Mouse (Mus musculus): ENCODE measurements around the gene Gm11554. TPM values are rescaled to one million over a fixed set of nuclear protein-coding genes. Genes with fewer than 3 reads are reported as not detected.

The Gm11554 gene
- polyA plus RNA-seq (2021; fragmentation: Nextera tagmentation): not detected in 2 replicates
- long read RNA-seq, experiment 1: 0 reads
- long read RNA-seq, experiment 2: 0 reads

DNA sequence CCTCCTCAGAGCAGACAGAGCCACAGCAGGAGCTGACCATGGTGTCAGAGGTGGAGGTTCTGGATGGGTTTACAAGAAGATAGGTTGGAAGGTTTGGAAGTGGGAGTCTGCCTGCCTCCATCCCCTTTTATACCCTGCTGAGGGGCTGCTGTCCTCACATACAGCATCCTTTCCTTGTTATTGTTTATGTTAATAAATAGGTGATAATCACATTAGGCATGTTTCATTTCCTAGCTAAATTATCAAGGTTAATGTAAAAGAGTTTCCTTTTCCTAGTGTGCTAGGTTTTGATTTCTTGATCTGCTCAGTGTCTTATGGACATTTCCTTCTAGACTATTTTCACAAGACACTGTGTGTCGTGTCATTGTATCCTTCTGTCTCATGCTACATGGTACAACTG lies at the start of gene Gm11554:
Gene Gm11554, minus strand, starts transcription at position 101 of the 400 bp plus-strand sequence.

DNA sequence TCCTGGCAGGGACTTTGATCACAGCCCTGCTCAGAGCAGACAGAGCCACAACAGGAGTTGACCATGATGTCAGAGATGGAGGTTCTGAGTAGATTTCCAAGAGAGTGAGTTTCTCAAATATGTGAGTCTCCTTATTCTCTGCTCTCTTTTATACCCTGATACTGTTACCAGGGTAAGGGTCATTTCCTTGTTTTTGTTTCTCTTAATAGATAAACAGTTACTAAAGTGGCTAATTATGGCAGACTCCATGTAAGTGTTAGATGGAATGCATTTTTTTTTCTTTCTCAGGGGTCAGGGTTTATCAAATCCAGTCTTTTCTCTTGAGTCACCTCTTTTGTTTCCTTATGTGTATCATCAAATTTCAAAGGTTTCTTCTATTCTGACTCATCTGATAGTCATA lies 47.3 kb upstream of the Gm11554 start, which contains the start of gene Krtap4-16:
Gene Krtap4-16, minus strand, starts transcription at position 101 of the 400 bp plus-strand sequence.

DNA sequence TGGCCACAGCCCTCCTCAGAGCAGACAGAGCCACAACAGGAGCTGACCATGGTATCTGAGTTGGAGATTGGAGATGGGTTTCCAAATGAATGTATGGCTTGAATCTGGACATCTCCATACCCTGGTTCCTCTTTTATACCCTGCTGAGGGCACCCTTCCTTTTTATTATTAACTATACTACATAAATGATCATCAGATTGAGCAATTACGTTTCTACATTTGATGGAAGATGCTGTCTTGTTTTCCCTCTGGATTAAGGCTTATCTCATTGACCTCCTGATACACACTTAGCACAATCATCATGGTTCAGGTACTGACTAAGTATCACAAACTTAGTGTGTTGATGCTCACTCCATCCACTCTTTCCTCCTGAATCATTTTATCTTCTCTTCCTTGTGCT lies 33.7 kb upstream of the Gm11554 start, which contains the start of gene 2300003K06Rik:
Gene 2300003K06Rik, minus strand, starts transcription at position 101 of the 400 bp plus-strand sequence.

DNA sequence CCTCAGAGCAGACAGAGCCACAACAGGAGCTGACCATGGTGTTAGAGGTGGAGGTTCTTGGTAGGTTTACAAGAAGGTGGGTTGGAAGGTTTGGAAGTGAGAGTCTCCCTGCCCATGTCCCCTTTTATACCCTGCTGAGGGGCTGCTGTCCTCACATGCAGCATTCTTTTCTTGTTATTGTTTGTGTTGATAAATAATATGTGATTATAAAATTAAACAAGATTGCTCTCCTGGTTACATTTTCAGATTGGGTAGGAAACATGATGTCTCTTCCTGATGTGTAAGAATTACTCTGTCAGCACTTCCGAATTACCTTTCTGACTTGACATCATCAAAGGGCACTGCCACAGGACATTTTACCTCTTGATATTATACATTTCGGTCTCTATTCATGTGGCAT lies 11.3 kb upstream of the Gm11554 start, which contains the start of gene Gm11564:
Gene Gm11564, minus strand, starts transcription at position 101 of the 400 bp plus-strand sequence.

DNA sequence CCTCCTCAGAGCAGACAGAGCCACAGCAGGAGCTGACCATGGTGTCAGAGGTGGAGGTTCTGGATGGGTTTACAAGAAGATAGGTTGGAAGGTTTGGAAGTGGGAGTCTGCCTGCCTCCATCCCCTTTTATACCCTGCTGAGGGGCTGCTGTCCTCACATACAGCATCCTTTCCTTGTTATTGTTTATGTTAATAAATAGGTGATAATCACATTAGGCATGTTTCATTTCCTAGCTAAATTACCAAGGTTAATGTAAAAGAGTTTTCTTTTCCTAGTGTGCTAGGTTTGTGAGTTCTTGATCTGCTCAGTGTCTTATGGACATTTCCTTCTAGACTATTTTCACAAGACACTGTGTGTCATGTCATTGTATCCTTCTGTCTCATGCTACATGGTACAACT lies 5.5 kb upstream of the Gm11554 start, which contains the start of gene Krtap4-13:
Gene Krtap4-13, minus strand, starts transcription at position 101 of the 400 bp plus-strand sequence.

DNA sequence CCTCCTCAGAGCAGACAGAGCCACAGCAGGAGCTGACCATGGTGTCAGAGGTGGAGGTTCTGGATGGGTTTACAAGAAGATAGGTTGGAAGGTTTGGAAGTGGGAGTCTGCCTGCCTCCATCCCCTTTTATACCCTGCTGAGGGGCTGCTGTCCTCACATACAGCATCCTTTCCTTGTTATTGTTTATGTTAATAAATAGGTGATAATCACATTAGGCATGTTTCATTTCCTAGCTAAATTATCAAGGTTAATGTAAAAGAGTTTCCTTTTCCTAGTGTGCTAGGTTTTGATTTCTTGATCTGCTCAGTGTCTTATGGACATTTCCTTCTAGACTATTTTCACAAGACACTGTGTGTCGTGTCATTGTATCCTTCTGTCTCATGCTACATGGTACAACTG lies 5.4 kb downstream of the Gm11554 start, which contains the start of gene Gm11569:
Gene Gm11569, minus strand, starts transcription at position 101 of the 400 bp plus-strand sequence.

DNA sequence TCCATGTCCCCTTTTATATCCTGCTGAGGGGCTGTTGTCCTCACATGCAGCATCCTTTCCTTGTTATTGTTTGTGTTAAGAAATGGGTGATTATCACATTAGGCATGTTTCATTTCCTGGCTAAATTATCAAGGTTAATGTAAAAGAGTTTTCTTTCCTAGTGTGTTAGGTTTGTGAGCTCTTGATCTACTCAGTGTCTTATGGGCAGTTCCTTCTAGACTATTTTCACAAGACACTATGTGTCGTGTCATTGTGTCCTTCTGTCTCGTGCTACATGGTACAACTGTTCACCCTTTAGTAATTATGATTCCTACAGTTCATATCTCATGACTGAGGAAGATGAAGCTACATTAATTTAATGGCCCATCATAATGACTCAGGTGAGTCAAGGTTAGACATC lies 10.9 kb downstream of the Gm11554 start, which contains the start of gene Gm11596:
Gene Gm11596, minus strand, starts transcription at position 101 of the 400 bp plus-strand sequence.

DNA sequence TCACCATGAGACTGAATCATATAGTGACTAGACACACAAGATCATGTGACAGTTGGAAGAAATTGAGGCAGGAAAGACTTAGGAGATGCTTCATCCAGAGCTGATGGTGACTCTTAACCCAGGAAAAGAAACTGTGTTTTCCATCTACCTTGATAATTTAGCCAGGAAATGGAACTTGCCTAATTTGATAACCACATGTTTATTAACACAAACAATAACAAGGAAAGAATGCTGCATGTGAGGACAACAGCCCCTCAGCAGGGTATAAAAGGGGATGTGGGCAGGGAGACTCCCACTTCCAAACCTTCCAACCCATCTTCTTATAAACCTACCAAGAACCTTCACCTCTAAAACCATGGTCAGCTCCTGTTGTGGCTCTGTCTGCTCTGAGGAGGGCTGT lies 19.3 kb downstream of the Gm11554 start, which contains the start of gene Krtap4-9:
Gene Krtap4-9, plus strand, starts transcription at position 301 of the 400 bp plus-strand sequence.

DNA sequence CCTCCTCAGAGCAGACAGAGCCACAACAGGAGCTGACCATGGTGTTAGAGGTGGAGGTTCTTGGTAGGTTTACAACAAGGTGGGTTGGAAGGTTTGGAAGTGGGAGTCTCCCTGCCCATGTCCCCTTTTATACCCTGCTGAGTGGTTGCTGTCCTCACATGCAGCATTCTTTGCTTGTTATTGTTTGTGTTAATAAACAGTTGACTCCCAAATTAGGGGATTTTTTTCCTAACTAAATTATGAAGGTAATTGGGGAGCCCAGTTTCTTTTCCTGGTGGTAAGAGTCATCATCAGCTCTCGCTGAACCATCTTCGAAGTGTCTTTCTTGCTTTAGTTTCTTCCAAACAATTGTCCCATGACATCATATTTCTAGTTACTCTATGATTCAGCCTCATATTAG lies 23.6 kb downstream of the Gm11554 start, which contains the start of gene Krtap4-8:
Gene Krtap4-8, minus strand, starts transcription at position 101 of the 400 bp plus-strand sequence.

DNA sequence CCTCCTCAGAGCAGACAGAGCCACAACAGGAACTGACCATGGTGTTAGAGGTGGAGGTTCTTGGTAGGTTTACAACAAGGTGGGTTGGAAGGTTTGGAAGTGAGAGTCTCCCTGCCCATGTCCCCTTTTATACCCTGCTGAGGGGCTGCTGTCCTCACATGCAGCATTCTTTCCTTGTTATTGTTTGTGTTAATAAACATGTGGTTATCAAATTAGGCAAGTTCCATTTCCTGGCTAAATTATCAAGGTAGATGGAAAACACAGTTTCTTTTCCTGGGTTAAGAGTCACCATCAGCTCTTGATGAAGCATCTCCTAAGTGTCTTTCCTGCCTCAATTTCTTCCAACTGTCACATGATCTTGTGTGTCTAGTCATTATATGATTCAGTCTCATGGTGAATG lies 31.4 kb downstream of the Gm11554 start, which contains the start of gene Gm11595:
Gene Gm11595, minus strand, starts transcription at position 101 of the 400 bp plus-strand sequence.

Other genes starting within 250 kb of the Gm11554 start
- not detected in 2 replicates for gene Krtap3-2, start 247.6 kb downstream of the Gm11554 start, polyA plus RNA-seq (2021; fragmentation: Nextera tagmentation)
- not detected in 2 replicates for gene Gm11939, start 245.0 kb downstream of the Gm11554 start, polyA plus RNA-seq (2021; fragmentation: Nextera tagmentation)
- gene Krtap3-1, start 237.8 kb downstream of the Gm11554 start, polyA plus RNA-seq (2021; fragmentation: Nextera tagmentation): not detected in 2 replicates
- gene Krtap1-5, start 223.4 kb downstream of the Gm11554 start, polyA plus RNA-seq (2021; fragmentation: Nextera tagmentation): not detected in 2 replicates
- gene Krtap1-4, start 220.8 kb downstream of the Gm11554 start, polyA plus RNA-seq (2021; fragmentation: Nextera tagmentation): not detected in 2 replicates
- gene Krtap1-3, start 213.1 kb downstream of the Gm11554 start, polyA plus RNA-seq (2021; fragmentation: Nextera tagmentation): not detected in 2 replicates
- not detected in 2 replicates for gene Krtap9-3, start 206.3 kb downstream of the Gm11554 start, polyA plus RNA-seq (2021; fragmentation: Nextera tagmentation)
- gene Gm11938, start 201.1 kb downstream of the Gm11554 start, polyA plus RNA-seq (2021; fragmentation: Nextera tagmentation): not detected in 2 replicates
- gene Gm11937, start 194.3 kb downstream of the Gm11554 start, polyA plus RNA-seq (2021; fragmentation: Nextera tagmentation): not detected in 2 replicates
- not detected in 2 replicates for gene Krtap2-4, start 189.6 kb downstream of the Gm11554 start, polyA plus RNA-seq (2021; fragmentation: Nextera tagmentation)
- not detected in 2 replicates for gene Gm11562, start 184.0 kb downstream of the Gm11554 start, polyA plus RNA-seq (2021; fragmentation: Nextera tagmentation)
- not detected in 2 replicates for gene Krtap4-1, start 176.2 kb downstream of the Gm11554 start, polyA plus RNA-seq (2021; fragmentation: Nextera tagmentation)
- gene Krtap4-2, start 169.4 kb downstream of the Gm11554 start, polyA plus RNA-seq (2021; fragmentation: Nextera tagmentation): not detected in 2 replicates
- not detected in 2 replicates for gene Krtap4-7, start 160.4 kb downstream of the Gm11554 start, polyA plus RNA-seq (2021; fragmentation: Nextera tagmentation)
- not detected in 2 replicates for gene Gm11555, start 154.2 kb downstream of the Gm11554 start, polyA plus RNA-seq (2021; fragmentation: Nextera tagmentation)
- not detected in 2 replicates for gene Gm11563, start 145.5 kb downstream of the Gm11554 start, polyA plus RNA-seq (2021; fragmentation: Nextera tagmentation)
- gene Krtap4-6, start 138.5 kb downstream of the Gm11554 start, polyA plus RNA-seq (2021; fragmentation: Nextera tagmentation): not detected in 2 replicates
- not detected in 2 replicates for gene Gm14190, start 113.7 kb downstream of the Gm11554 start, polyA plus RNA-seq (2021; fragmentation: Nextera tagmentation)
- not detected in 2 replicates for gene Gm14180, start 70.2 kb downstream of the Gm11554 start, polyA plus RNA-seq (2021; fragmentation: Nextera tagmentation)
- not detected in 2 replicates for gene Gm11595, start 31.5 kb downstream of the Gm11554 start, polyA plus RNA-seq (2021; fragmentation: Nextera tagmentation)
- gene Krtap4-8, start 23.7 kb downstream of the Gm11554 start, polyA plus RNA-seq (2021; fragmentation: Nextera tagmentation): not detected in 2 replicates
- gene Krtap4-9, start 19.2 kb downstream of the Gm11554 start, polyA plus RNA-seq (2021; fragmentation: Nextera tagmentation): not detected in 2 replicates
- not detected in 2 replicates for gene Gm11596, start 11.0 kb downstream of the Gm11554 start, polyA plus RNA-seq (2021; fragmentation: Nextera tagmentation)
- not detected in 2 replicates for gene Gm11569, start 5.5 kb downstream of the Gm11554 start, polyA plus RNA-seq (2021; fragmentation: Nextera tagmentation)
- gene Krtap4-13, start 5.4 kb upstream of the Gm11554 start, polyA plus RNA-seq (2021; fragmentation: Nextera tagmentation): not detected in 2 replicates
- gene Gm11564, start 11.2 kb upstream of the Gm11554 start, polyA plus RNA-seq (2021; fragmentation: Nextera tagmentation): not detected in 2 replicates
- not detected in 2 replicates for gene 2300003K06Rik, start 33.6 kb upstream of the Gm11554 start, polyA plus RNA-seq (2021; fragmentation: Nextera tagmentation)
- not detected in 2 replicates for gene Krtap4-16, start 47.2 kb upstream of the Gm11554 start, polyA plus RNA-seq (2021; fragmentation: Nextera tagmentation)
- gene Gm11568, start 53.5 kb upstream of the Gm11554 start, polyA plus RNA-seq (2021; fragmentation: Nextera tagmentation): not detected in 2 replicates
- gene Gm11559, start 60.0 kb upstream of the Gm11554 start, polyA plus RNA-seq (2021; fragmentation: Nextera tagmentation): not detected in 2 replicates
- not detected in 2 replicates for gene Krtap9-1, start 68.9 kb upstream of the Gm11554 start, polyA plus RNA-seq (2021; fragmentation: Nextera tagmentation)
- not detected in 2 replicates for gene Gm11567, start 74.7 kb upstream of the Gm11554 start, polyA plus RNA-seq (2021; fragmentation: Nextera tagmentation)
- gene Krtap31-1, start 103.5 kb upstream of the Gm11554 start, polyA plus RNA-seq (2021; fragmentation: Nextera tagmentation): not detected in 2 replicates
- gene Gm11565, start 110.3 kb upstream of the Gm11554 start, polyA plus RNA-seq (2021; fragmentation: Nextera tagmentation): not detected in 2 replicates
- not detected in 2 replicates for gene Krtap31-2, start 131.8 kb upstream of the Gm11554 start, polyA plus RNA-seq (2021; fragmentation: Nextera tagmentation)
- gene Krtap9-5, start 144.0 kb upstream of the Gm11554 start, polyA plus RNA-seq (2021; fragmentation: Nextera tagmentation): not detected in 2 replicates
- not detected in 2 replicates for gene Krtap29-1, start 174.6 kb upstream of the Gm11554 start, polyA plus RNA-seq (2021; fragmentation: Nextera tagmentation)
- gene Krtap16-1, start 182.2 kb upstream of the Gm11554 start, polyA plus RNA-seq (2021; fragmentation: Nextera tagmentation): not detected in 2 replicates
- not detected in 2 replicates for gene Krtap17-1, start 189.5 kb upstream of the Gm11554 start, polyA plus RNA-seq (2021; fragmentation: Nextera tagmentation)
- gene Krt33a, start 211.8 kb upstream of the Gm11554 start, polyA plus RNA-seq (2021; fragmentation: Nextera tagmentation): not detected in 2 replicates
- gene Krt33b, start 225.4 kb upstream of the Gm11554 start, polyA plus RNA-seq (2021; fragmentation: Nextera tagmentation): not detected in 2 replicates
- gene Krt34, start 237.1 kb upstream of the Gm11554 start, polyA plus RNA-seq (2021; fragmentation: Nextera tagmentation): not detected in 2 replicates
- gene Krt31, start 246.1 kb upstream of the Gm11554 start, polyA plus RNA-seq (2021; fragmentation: Nextera tagmentation): not detected in 2 replicates

All from layer of hippocampus, adult 6 months (tissue).